Mouse (Mus musculus) ES-Bruce4 (cell line): ENCODE measurements at regions not wholly inside any gene's neighbourhood (a gene's known extent, or its start where the extent isn't known, plus 50 kb on each side); places are given as distances from the start of the nearest gene placed in this dataset.

Experiments
- CTCF ChIP-seq: IDR thresholded peaks from one replicate; pipeline ENCODE4 v1.8.1; 2011; ENCODE audit warnings: low read depth, low read length
- EP300 ChIP-seq: IDR thresholded peaks from 2 replicates; pipeline ENCODE4 v1.6.1; 2011; ENCODE audit warnings: low read depth, low read length; ENCODE audit not compliant: insufficient read depth
- POLR2A ChIP-seq: IDR thresholded peaks from one replicate; pipeline ENCODE4 v1.8.1; 2011; ENCODE audit warnings: low read length; ENCODE audit not compliant: insufficient read depth

DNA sequence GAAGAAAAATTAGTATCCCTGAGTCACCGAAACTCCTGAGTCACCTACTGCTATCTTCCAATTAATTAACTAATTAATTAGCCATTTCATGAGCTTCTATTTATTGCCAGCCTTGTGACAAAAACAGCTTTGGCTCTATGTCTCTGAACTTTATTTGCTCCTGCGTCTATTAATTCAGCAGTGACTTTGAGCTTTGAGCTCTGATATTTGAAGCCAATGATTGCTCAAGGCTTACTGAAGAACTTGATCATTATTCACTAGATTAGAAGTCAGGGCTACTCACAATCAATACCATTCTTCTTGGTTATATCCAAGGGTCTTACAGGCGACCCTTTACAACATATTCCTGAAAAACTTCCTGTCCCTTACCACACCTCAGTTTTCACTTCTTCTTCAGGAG, 83.2 kb downstream of the Gm10192 start:
- TF ChIP-seq POLR2A (no peak), CTCF (no peak), EP300 (no peak)
